ENCODE assay signal across 8 mouse cellular contexts in genomic region chr6:117169051-117169909, GRCm38 (mm10). TPM values are rescaled to one million over a fixed set of nuclear protein-coding genes. Genes with fewer than 3 reads are reported as not detected.
DNase-seq lines count a peak whose midpoint lies in the region; ATAC-seq and TF ChIP-seq lines count a peak whose summit lies in the region.

No protein-coding gene starts in this region.

- peak overlapping the region; percentile 74 for H3K9ac ChIP-seq in heart, embryonic 15.5 days

- no peak for ATAC-seq in heart, embryonic 15.5 days (replicated peaks; ENCODE audit: insufficient number of reproducible peaks, insufficient read depth, low FRiP score, low read depth)
- no peak for ATAC-seq in cerebellum, adult (ENCODE audit: insufficient number of reproducible peaks, low FRiP score, low TSS enrichment)

- H3K4me2 ChIP-seq in heart, embryonic 15.5 days: peak overlapping the region; percentile 92

- TF ChIP-seq POLR2A in thymus, adult 2 months (IDR thresholded peaks at IDR 0.05; ENCODE audit: control insufficient read depth, extremely low read depth, insufficient read depth, low read length, poor library complexity): no peak

- H3K4me1 ChIP-seq in thymus, adult 2 months (replicated peaks; ENCODE audit: control insufficient read depth, insufficient read depth, low read length): no peaks in the 10 kb centered on the region
- H3K4me1 ChIP-seq in heart, embryonic 15.5 days (replicated peaks): peaks cover 27% of the 10 kb centered on the region

- peak overlapping the region; percentile 34 for H3K4me3 ChIP-seq in thymus, adult 2 months (ENCODE audit: control insufficient read depth, insufficient read depth, low read length)
- peak overlapping the region; percentile 67 for H3K4me3 ChIP-seq in heart, embryonic 15.5 days

- H3K36me3 ChIP-seq in thymus, adult 2 months (ENCODE audit: control insufficient read depth, insufficient read depth, low read length): no peaks in the 10 kb centered on the region
- H3K36me3 ChIP-seq in heart, embryonic 15.5 days: no peaks in the 10 kb centered on the region

- no peaks in the 10 kb centered on the region for H3K9me3 ChIP-seq in heart, embryonic 15.5 days (replicated peaks)

- WGBS in thymus, adult 2 months: 3% methylated on average over 46 of the region's 46 CpGs
- 1% methylated on average over 46 of the region's 46 CpGs for WGBS in heart, embryonic 15.5 days

- H3K27ac ChIP-seq in thymus, adult 2 months (ENCODE audit: control insufficient read depth, insufficient read depth, low read length): no peak overlapping the region; the same call in 1 of the 2 replicates
- peak overlapping the region; percentile 65 for H3K27ac ChIP-seq in heart, embryonic 15.5 days

- DNase-seq in adrenal gland, adult 2 months: peak; percentile 24
- DNase-seq in adrenal gland, adult 18-20 months (ENCODE audit: low spot score in 2 of 2): no peak
- DNase-seq in thymus, adult 2 months: no peak
- DNase-seq in thymus, postnatal 10 days (ENCODE audit: low spot score in 2 of 2): no peak
- DNase-seq in kidney, postnatal 36 days: peak; percentile 30 to 66
- DNase-seq in neural tube, embryonic 10.5 days (ENCODE audit: extremely low spot score, low spot score): peak; percentile 71

- peaks cover 11% of the 10 kb centered on the region; the same call in 1 of the 2 replicates for H3K27me3 ChIP-seq in thymus, adult 2 months (ENCODE audit: control insufficient read depth, insufficient read depth, low read length)
- peaks cover 46% of the 10 kb centered on the region for H3K27me3 ChIP-seq in heart, embryonic 15.5 days

- no peak for TF ChIP-seq CTCF in thymus, adult 2 months (IDR thresholded peaks at IDR 0.05; ENCODE audit: borderline replicate concordance, control insufficient read depth, extremely low read depth, insufficient read depth, low read length, poor library complexity)

RNA-seq across cellular contexts. Expression of gene Cxcl12, which starts 0.9 kb away (rescaled TPM):
- 10 to 100 TPM; 51.9 to 67.4 TPM for total RNA-seq in adrenal gland, adult 2 months (2021)
- polyA plus RNA-seq in adrenal gland, adult 2 months (2012; rRNA removed): 141 and 151 TPM in 2 replicates
- total RNA-seq in adrenal gland, adult 18-20 months (2021): 10 to 100 TPM; 45.9 to 81.1 TPM
- 257 and 311 TPM in 2 replicates for polyA plus RNA-seq in thymus, adult 2 months (2012; rRNA removed)
- polyA plus RNA-seq in heart, embryonic 15.5 days (2015; fragmentation: Nextera tagmentation; extraction: Ambion mirVana): 128 and 180 TPM in 2 replicates

Comparison
In these comparisons a context has a peak if more than half of its experiments do, and no peak if none do; other contexts are left out.
1. DNase-seq: peak in adrenal gland, adult 2 months (single experiment), kidney, postnatal 36 days (2 of 2) and neural tube, embryonic 10.5 days (single experiment); none in adrenal gland, adult 18-20 months (0 of 2), thymus, adult 2 months (single experiment) and thymus, postnatal 10 days (0 of 2).